Mouse (Mus musculus) adrenal gland, adult 18-20 months (tissue): Measurements from ENCODE around the gene Fam193b. TPM values are rescaled to one million over a fixed set of nuclear protein-coding genes. Genes with fewer than 3 reads are reported as not detected.
"Not testable (repeated sequence)": the region's sequence is repeated elsewhere in the genome, so short reads cannot be mapped to it uniquely, and the experiment has no call there.

Experiments used
- DNase-seq, 2 experiments: peaks; one replicate each; pipeline ENCODE4 v3.0.0; 2021 to 2022; ENCODE audit warnings: low spot score in 2 of 2
- long read RNA-seq, 2 experiments: library from polyadenylated mRNA; stranded (forward); transcript quantifications; one replicate each; pipeline ENCODE4 v2.0.0; 2021
- total RNA-seq, 2 experiments: library from RNA; stranded (reverse); gene quantifications; 1 replicate in 1 of 2; 2 replicates in 1 of 2; pipeline ENCODE4 v1.2.3; 2021

The Fam193b gene
- 10 to 100 TPM; 45.5 to 52.7 TPM for total RNA-seq
- long read RNA-seq, experiment 1, full-length matches to known transcripts = 7 of 23 reads
- long read RNA-seq, experiment 1, partial matches to known transcripts = 4 of 23 reads
- long read RNA-seq, experiment 1, other reads (novel, unspliced or antisense) = 12 of 23 reads
- long read RNA-seq, experiment 2, full-length matches to known transcripts = 3 of 31 reads
- long read RNA-seq, experiment 2, partial matches to known transcripts = 11 of 31 reads
- long read RNA-seq, experiment 2, other reads (novel, unspliced or antisense) = 17 of 31 reads

GRCm38 (mm10) chr13:55571027-55571751 is at the start of gene Fam193b:
Gene Fam193b, minus strand, starts transcription at chr13:55571120.
- peak; percentile 96 for DNase-seq

GRCm38 (mm10) chr13:55620275-55620674 is 49.4 kb upstream of the Fam193b start:
- no peak for DNase-seq

DNA sequence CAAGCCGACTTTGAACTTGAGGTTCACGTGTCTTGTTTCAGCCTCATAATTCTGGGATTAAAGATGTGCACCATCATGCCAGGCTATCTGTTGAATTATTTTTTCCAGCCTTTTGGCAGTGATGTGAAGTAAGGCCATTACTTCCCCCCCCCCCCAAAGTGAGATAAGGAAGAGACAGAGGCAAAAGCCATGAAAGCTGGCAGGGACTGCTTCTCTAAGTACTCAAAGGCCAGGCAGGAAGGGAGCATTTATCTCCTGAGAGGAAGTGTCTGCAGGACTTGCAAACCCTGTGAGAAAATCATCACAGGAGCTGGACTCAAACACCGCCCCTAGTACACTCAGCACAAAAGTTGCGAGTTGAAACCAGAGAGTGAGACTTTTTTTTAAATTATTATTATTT is 48.4 kb upstream of the Fam193b start:
- DNase-seq = no peak

DNA sequence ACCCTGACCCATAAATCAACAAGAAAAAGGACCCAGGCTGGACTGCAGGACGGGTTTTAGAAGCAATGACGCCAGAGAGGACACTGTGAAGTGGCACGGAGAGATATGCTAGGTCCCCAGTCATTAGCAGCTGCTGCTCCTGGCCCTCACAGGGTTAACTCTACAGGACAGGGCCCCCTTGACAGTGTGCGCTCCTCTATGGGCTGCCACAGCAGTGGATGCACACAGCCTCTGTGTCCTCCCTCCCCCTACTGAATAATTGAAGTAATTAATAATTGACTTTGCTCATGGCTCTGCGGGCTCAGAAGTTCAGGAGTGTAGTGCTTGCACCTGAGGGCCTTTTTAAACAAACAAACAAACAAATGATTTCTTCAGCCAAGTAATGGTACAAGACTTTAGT is 42.6 kb upstream of the Fam193b start:
- no peak for DNase-seq

- no peak for DNase-seq
Observed at GRCm38 (mm10) chr13:55611996-55612395, 41.1 kb upstream of the Fam193b start.

GRCm38 (mm10) chr13:55607624-55608006 is 36.7 kb upstream of the Fam193b start:
- DNase-seq = no peak

DNA sequence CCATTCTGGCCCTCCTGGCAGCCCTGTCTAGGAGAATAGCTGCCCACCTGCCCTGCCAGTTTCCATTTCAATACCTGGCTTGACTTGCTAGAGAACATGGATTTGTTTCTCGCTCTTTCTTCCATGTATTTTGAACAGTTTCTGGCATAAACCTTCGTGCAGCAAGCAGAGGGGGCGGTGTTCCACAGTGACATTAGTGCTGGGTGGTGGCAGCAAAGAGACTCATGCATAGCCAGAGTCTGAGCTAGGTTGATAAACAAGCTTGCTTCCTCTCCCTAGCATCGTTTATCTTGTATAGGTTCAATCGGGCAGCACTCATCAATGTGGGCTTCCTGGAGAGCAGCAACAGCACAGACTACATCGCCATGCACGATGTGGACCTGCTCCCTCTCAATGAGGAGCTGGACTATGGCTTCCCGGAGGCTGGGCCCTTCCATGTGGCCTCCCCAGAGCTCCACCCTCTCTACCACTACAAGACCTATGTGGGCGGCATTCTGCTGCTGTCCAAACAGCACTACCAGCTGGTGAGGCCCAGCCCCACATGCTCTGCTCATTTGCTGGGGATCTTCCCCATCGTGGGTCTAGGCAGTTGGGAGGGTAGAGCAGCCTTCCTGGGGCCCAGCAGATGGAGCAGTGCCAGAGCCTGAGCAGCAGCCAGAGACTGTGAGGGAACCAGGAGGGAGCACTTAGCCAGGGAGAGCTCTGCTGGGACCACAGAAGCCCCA is 36.1 kb upstream of the Fam193b start:
- DNase-seq = no peak

GRCm38 (mm10) chr13:55604606-55605005 is 33.7 kb upstream of the Fam193b start:
- DNase-seq = no peak

- peak; percentile 83 to 91 for DNase-seq
Observed at GRCm38 (mm10) chr13:55601611-55602010, 30.7 kb upstream of the Fam193b start.

- no peak for DNase-seq
Observed at GRCm38 (mm10) chr13:55600657-55601056, 29.7 kb upstream of the Fam193b start.

GRCm38 (mm10) chr13:55599566-55600540 is 28.9 kb upstream of the Fam193b start, which contains the start of gene B4galt7:
Gene B4galt7, plus strand, starts transcription at chr13:55599896.
- peak; percentile 90 for DNase-seq

DNA sequence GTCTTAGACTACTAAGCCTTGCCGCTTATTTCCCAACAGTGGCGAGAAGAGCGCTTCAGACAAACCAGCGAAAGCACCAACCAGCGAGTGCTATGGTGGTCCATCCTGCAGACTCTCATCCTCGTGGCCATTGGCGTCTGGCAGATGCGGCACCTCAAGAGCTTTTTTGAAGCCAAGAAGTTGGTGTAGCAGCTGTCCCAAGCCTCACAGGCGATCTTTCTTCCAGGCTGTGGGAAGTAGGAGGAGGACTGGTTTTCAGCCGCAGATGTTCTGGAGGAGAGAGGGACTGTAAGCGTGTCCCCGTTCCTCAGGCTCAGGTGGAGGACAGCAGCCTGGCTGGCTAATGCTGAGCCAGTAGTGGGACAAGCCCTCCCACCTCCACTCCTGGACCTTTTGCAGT is 25.9 kb upstream of the Fam193b start:
- DNase-seq = no peak

DNA sequence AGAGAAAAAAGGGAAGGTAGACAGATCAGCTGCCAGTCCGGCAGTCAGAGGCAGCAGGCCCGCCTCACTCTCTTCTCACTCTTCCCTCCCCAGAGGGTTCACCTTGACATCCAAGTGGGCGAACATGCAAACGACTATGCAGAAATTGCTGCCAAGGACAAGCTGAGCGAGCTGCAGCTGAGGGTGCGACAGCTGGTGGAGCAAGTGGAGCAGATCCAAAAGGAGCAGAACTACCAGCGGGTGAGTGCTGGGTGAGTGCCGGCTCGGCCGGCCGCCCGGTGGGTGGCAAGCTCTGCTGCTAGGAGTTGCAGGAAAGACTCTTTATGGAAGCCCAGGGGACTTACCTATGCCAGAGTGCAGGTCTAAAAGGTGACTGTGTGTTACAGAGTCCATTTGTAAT is 24.5 kb upstream of the Fam193b start:
- DNase-seq = no peak

DNA sequence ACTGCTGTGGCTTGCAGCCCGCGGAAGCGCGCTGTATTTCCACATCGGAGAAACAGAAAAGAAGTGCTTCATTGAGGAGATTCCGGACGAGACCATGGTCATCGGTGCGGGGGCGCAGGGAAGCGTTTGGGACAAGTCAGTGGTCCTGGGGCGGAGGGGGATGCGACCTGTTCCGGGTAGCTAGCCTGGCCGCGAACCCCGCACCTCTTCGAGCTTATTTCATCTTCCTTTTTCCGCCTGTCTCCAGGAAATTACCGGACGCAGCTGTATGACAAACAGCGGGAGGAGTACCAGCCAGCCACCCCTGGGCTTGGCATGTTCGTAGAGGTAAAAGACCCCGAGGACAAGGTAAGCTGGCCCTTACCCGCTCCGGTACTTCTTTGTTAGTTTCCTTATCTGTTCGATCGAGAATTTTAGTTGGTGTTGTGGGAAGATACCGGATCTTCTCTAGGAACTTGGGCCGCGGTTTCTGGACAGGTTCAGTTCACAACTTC is 22.4 kb upstream of the Fam193b start:
- DNase-seq = no peak

- peak; percentile 94 to 95 for DNase-seq
Observed at GRCm38 (mm10) chr13:55592512-55593253, 21.8 kb upstream of the Fam193b start.

DNA sequence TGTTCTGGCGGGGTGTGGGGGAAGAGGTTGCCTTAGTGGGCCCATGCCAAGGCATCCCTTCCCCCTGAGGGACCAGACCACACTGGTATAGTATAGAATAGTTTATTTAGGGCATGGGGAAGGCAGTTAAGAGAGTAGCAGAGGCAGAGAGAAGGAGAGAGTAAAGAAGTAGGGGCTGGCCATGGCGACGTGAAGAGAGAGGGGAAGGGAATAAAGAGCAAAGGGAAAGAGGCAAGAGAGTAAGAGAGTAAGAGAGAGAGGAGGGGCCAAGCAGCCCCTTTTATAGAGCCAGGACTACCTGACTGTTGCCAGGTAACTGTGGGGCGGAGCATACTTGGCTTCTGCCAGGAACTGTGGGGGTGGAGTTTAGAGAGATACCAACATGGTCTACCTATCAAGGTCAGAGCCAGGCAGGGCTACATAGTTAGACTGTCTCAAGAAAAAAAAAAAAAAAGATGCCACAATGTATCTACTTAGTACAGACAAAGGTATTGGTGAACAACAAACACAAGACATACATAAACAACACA is 21.1 kb upstream of the Fam193b start:
- no peak for DNase-seq

GRCm38 (mm10) chr13:55578086-55578485 is 7.2 kb upstream of the Fam193b start:
- DNase-seq = no peak

DNA sequence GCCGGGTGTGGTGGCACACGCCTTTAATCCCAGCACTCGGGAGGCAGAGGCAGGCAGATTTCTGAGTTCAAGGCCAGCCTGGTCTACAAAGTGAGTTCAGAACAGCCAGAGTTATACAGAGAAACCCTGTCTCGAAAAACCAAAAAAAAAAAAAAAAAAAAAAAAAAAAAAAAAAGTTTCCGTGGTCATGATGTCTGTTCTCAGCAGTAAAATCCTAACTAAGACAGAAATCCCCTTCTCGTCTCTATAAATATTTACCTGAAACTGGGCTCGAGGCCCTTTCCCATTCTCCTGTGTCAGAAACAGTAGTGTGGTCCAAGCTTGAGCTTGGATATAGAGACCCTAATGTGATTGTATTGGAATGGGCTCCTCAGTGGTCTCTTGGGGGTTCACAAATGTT is 6.0 kb upstream of the Fam193b start:
- DNase-seq = not testable (repeated sequence)

DNA sequence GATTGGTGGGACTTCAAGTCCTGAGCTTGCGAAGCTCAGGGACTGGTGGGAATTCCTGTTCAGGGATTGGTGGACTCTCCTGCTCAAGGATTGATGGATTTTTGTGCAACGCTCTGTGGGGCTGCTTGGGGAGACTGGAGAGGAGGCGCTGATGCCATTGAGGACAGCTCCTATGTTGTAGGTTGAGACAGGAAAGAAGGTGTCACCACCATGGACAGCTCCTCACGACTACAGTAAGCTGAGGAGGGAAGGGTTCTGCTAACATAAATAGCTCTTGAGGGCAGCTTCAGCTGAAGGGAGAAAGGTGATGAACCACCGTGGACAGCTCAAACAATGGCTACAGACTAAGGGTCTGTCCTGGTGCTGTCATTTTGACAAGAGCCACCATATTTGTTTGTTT is 5.0 kb upstream of the Fam193b start:
- DNase-seq = no peak

- DNase-seq = no peak
Observed at GRCm38 (mm10) chr13:55574321-55574720, 3.4 kb upstream of the Fam193b start.
